Mouse (Mus musculus) forebrain, embryonic 13.5 days (tissue): ENCODE measurements around the gene Crtc2. TPM values are rescaled to one million over a fixed set of nuclear protein-coding genes. Genes with fewer than 3 reads are reported as not detected.
A peak's percentile ranks its signal among the peaks of the same experiment; 100 is the strongest.

Source experiments
- ATAC-seq: fragments of 200-750 bp; cut with Nextera tagmentation; 2 replicates; pipeline ENCODE4 v1.8.0; 2017
- H3K27ac ChIP-seq: fragments of 300-500 bp; sonication (generic); 2 replicates; pipeline ENCODE4 v1.5.1; 2015; ENCODE audit warnings: inconsistent platforms, mild to moderate bottlenecking, moderate library complexity
- H3K27me3 ChIP-seq: fragments of 300-500 bp; sonication (generic); 2 replicates; pipeline ENCODE4 v1.6.1; 2015; ENCODE audit warnings: mild to moderate bottlenecking, inconsistent platforms
- H3K36me3 ChIP-seq: fragments of 300-500 bp; sonication (generic); 2 replicates; pipeline ENCODE4 v1.6.1; 2015; ENCODE audit warnings: mild to moderate bottlenecking, inconsistent platforms; ENCODE audit not compliant: poor library complexity, severe bottlenecking
- H3K4me1 ChIP-seq: fragments of 300-500 bp; sonication (generic); 2 replicates; pipeline ENCODE4 v1.6.1; 2015; ENCODE audit warnings: inconsistent platforms
- H3K4me2 ChIP-seq: fragments of 300-500 bp; sonication (generic); 2 replicates; pipeline ENCODE4 v1.6.1; 2015; ENCODE audit warnings: inconsistent platforms, mild to moderate bottlenecking, moderate library complexity
- H3K4me3 ChIP-seq: fragments of 300-500 bp; sonication (generic); 2 replicates; pipeline ENCODE4 v1.5.1; 2015; ENCODE audit warnings: mild to moderate bottlenecking, inconsistent platforms
- H3K9ac ChIP-seq: fragments of 300-500 bp; sonication (generic); 2 replicates; pipeline ENCODE4 v1.6.1; 2015; ENCODE audit warnings: mild to moderate bottlenecking, inconsistent platforms
- H3K9me3 ChIP-seq: fragments of 300-500 bp; sonication (generic); replicated peaks from 2 replicates; pipeline ENCODE4 v1.6.1; 2016; ENCODE audit warnings: inconsistent platforms
- WGBS: fragments of 180-500 bp; shearing (Covaris S2); methylation state at CpG from one replicate; pipeline ENCODE4 v1.1.7; 2015; 5-methylcytosine and 5-hydroxymethylcytosine counted together
- polyA plus RNA-seq: library from polyadenylated mRNA; unstranded; fragments of >200 nt; fragmentation: Nextera tagmentation; extraction: Ambion mirVana; gene quantifications from 2 replicates; pipeline ENCODE4 v1.2.1, GENCODE M21; 2015

The Crtc2 gene
- polyA plus RNA-seq, 1 experiment from 2014 or later = 17.2 TPM

GRCm38 (mm10) chr3:90220531-90220951 lies 33.4 kb upstream of the Crtc2 start:
- Histone ChIP-seq H3K4me1 (peaks cover 13% of the 10 kb centered on the region), H3K27ac (peak overlapping the region; percentile 70), H3K27me3 (no peaks in the 10 kb centered on the region), H3K36me3 (peaks cover 11% of the 10 kb centered on the region; the same call in 1 of the 2 replicates), H3K9ac (peak overlapping the region; percentile 65), H3K9me3 (no peaks in the 10 kb centered on the region), H3K4me3 (peak overlapping the region; percentile 44), H3K4me2 (peak overlapping the region; percentile 84)
- peak; percentile 84 for ATAC-seq
- under 1% methylated on average over 15 of the region's 20 CpGs for WGBS

GRCm38 (mm10) chr3:90221123-90221522 lies 32.8 kb upstream of the Crtc2 start:
- Histone ChIP-seq H3K4me3 (peak overlapping the region; percentile 44), H3K4me1 (peaks cover 13% of the 10 kb centered on the region), H3K9me3 (no peaks in the 10 kb centered on the region), H3K27me3 (no peaks in the 10 kb centered on the region), H3K27ac (no peak overlapping the region), H3K4me2 (peak overlapping the region; percentile 84), H3K36me3 (peaks cover 11% of the 10 kb centered on the region; the same call in 1 of the 2 replicates), H3K9ac (peak overlapping the region; percentile 65)
- no peak for ATAC-seq
- 24% methylated on average over 5 of the region's 5 CpGs for WGBS

DNA sequence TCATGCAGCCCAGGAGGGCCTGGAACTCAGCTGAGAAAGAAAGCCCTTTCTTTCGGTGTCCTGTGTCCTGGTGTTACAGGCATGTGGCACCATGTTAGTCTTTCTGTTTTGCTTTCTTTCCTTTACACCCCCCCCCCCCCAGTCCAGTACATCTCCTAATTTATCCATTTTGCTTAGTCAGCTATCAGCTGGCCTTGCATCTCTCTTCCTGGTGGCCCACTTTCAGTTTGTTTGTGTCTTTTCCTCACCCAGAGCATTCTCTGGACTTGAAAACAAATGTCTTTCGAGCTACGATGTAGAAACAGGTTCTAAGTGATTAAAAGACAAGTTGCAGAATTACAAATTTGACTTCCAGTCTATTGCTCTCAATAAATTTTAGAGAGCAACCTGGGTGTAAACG lies 31.5 kb upstream of the Crtc2 start:
- Histone ChIP-seq H3K4me1 (peaks cover 13% of the 10 kb centered on the region), H3K36me3 (peaks cover 11% of the 10 kb centered on the region; the same call in 1 of the 2 replicates), H3K4me2 (no peak overlapping the region), H3K4me3 (no peak overlapping the region), H3K9me3 (no peaks in the 10 kb centered on the region), H3K9ac (no peak overlapping the region), H3K27me3 (no peaks in the 10 kb centered on the region), H3K27ac (no peak overlapping the region)
- no peak for ATAC-seq
- 89% methylated on average over 4 of the region's 4 CpGs for whole genome bisulfite sequencing

DNA sequence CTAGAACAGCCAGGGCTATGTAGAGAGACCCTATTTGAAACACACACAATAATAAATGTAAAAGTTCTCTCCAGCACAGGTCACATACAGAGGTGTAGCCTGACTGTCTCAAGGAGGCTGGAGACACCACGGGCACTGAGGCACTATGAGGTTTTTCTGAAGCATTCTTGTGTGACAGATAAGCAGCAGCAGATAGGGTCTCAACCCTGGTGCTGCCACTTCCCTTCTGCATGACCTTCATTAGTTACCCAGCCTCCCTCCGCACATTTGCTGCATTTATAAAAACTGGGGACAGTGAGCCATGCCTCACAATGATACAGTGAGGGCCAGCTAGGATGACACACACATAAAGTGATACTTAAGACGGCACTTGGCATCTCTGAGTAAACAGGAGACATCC lies 31.0 kb upstream of the Crtc2 start:
- H3K36me3 ChIP-seq = peaks cover 11% of the 10 kb centered on the region; the same call in 1 of the 2 replicates
- WGBS = 86% methylated on average over 3 of the region's 3 CpGs
- peaks cover 13% of the 10 kb centered on the region for H3K4me1 ChIP-seq
- H3K9me3 ChIP-seq = no peaks in the 10 kb centered on the region
- H3K9ac ChIP-seq = no peak overlapping the region
- H3K4me2 ChIP-seq = no peak overlapping the region
- no peak overlapping the region for H3K4me3 ChIP-seq
- ATAC-seq = no peak
- no peaks in the 10 kb centered on the region for H3K27me3 ChIP-seq
- H3K27ac ChIP-seq = no peak overlapping the region

DNA sequence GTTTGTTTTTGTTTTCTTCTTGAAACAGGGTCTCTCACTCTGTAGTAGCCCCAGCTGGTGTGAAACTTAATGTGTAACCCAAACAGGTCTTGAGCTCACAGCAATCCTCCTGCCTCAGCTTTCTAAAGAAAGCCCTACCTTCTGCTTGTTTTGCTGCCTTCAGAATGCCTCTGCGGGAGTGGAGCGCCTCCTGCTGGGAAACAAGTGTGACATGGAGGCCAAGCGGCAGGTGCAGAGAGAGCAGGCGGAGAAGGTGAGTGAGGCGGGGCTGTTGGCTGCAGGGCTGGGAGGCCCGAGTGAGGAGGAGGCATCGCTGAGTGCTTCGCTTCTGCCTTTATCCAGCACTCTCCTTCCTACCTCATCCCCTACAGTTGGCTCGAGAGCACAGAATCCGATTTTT lies 29.6 kb upstream of the Crtc2 start:
- ATAC-seq = no peak
- Histone ChIP-seq H3K4me3 (no peak overlapping the region), H3K27ac (no peak overlapping the region), H3K36me3 (peaks cover 11% of the 10 kb centered on the region; the same call in 1 of the 2 replicates), H3K4me2 (no peak overlapping the region), H3K27me3 (no peaks in the 10 kb centered on the region), H3K4me1 (peaks cover 13% of the 10 kb centered on the region), H3K9ac (no peak overlapping the region), H3K9me3 (no peaks in the 10 kb centered on the region)
- 86% methylated on average over 10 of the region's 10 CpGs for WGBS

GRCm38 (mm10) chr3:90231075-90231474 lies 22.9 kb upstream of the Crtc2 start:
- H3K4me1 ChIP-seq = peaks cover 8% of the 10 kb centered on the region
- H3K9me3 ChIP-seq = no peaks in the 10 kb centered on the region
- no peaks in the 10 kb centered on the region for H3K27me3 ChIP-seq
- peak overlapping the region; percentile 88 for H3K4me3 ChIP-seq
- WGBS = 21% methylated on average over 8 of the region's 8 CpGs
- peak overlapping the region; percentile 88 for H3K4me2 ChIP-seq
- H3K9ac ChIP-seq = peak overlapping the region; percentile 89
- peaks cover 22% of the 10 kb centered on the region for H3K36me3 ChIP-seq
- H3K27ac ChIP-seq = no peak overlapping the region; the same call in 1 of the 2 replicates
- no peak for ATAC-seq

DNA sequence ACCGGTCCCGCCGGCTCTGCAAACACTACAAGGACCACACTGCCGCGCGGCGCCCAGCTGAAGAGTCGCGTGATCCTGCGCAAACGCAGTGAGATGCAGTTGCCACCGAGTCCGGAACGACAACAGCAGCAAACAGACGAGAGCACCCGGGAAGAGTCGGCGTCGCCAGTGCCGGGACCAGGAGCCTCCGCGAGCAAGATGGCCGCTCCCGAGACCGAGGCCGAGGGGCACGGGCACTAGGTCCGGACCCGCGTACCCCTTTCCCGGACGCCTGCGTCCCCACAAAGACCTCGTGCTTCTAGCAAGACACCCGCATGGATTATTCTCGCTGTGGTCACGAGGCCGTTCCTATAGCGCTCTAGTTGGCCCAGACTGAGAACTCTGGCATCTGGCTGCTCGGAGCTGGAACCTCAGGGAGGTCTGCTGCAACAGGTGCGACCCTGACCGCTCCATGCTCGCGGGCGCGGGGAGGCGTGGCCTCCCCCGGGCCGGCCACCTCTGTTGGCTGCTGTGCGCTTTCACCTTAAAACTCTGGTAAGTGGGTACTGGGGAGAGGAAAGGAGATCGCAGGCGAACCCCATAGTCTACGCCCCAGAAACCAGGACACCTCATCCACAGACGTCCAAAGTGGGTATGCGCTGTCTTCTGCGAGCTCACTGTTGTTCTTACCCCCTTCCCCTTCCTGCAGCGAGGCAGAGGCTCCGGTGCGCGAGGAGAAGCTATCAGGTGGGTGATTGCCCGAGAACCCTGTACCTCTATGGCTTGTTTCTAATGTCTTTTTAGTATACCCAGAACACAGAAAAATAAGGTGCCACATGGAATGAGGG lies 22.2 kb upstream of the Crtc2 start, which contains the start of gene Jtb:
Gene Jtb, plus strand, starts transcription at position 91 of the 827 bp plus-strand sequence.
- Histone ChIP-seq H3K27ac (peak within 1 kb of the TSS; percentile 87), H3K4me1 (peaks cover 8% of the 10 kb centered on the region), H3K36me3 (peaks cover 28% of the 10 kb centered on the region), H3K4me3 (peak within 1 kb of the TSS; percentile 88), H3K9me3 (no peaks in the 10 kb centered on the region), H3K4me2 (peak within 1 kb of the TSS; percentile 88), H3K27me3 (no peaks in the 10 kb centered on the region), H3K9ac (peak within 1 kb of the TSS; percentile 89)
- ATAC-seq = peak; percentile 99
- WGBS = under 1% methylated on average over 61 of the region's 61 CpGs

GRCm38 (mm10) chr3:90241251-90241650 lies 12.7 kb upstream of the Crtc2 start:
- H3K4me1 ChIP-seq = peaks cover 17% of the 10 kb centered on the region
- no peaks in the 10 kb centered on the region for H3K9me3 ChIP-seq
- H3K27me3 ChIP-seq = no peaks in the 10 kb centered on the region
- no peak overlapping the region for H3K27ac ChIP-seq
- H3K4me3 ChIP-seq = no peak overlapping the region
- H3K4me2 ChIP-seq = no peak overlapping the region
- WGBS = 82% methylated on average over 2 of the region's 2 CpGs
- ATAC-seq = no peak
- H3K9ac ChIP-seq = no peak overlapping the region
- peaks cover 7% of the 10 kb centered on the region for H3K36me3 ChIP-seq

DNA sequence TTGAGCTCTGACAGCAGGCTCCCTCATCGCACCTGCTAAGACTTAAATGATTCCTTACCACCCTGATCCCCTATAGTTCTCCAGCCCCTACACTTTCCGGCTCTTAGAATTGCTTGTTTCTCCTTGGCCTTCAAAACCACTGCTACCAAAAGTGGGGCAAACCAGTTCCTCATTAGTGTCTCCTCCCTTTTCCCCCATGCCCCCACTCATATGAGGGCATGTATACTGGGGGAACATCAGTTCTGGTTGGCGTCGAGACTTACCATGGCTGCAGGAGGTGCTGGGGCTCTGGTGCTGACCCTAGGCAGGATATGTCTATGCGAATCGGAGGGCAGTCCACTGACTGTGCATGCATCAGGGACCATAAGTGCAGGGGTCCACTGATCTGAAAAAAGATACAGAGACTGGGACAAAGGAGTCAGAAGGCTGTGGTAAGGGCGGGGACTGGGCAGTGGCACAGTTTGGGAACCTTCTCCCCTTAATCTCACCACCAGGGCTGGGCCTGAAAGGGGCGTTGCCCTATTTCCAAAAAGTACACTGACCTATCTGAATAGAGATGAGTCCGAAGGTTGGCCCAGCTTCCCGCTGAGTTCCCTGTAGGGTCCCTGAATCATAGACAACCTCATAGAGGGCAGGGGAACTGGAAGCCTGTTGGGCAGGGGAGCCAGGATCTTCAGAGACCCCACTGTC lies 12.1 kb upstream of the Crtc2 start:
- Histone ChIP-seq H3K9ac (no peak overlapping the region), H3K27me3 (no peaks in the 10 kb centered on the region), H3K9me3 (no peaks in the 10 kb centered on the region), H3K36me3 (peaks cover 3% of the 10 kb centered on the region; the same call in 1 of the 2 replicates), H3K27ac (no peak overlapping the region), H3K4me2 (no peak overlapping the region), H3K4me1 (peaks cover 17% of the 10 kb centered on the region), H3K4me3 (no peak overlapping the region)
- ATAC-seq = no peak
- 82% methylated on average over 10 of the region's 10 CpGs for WGBS

DNA sequence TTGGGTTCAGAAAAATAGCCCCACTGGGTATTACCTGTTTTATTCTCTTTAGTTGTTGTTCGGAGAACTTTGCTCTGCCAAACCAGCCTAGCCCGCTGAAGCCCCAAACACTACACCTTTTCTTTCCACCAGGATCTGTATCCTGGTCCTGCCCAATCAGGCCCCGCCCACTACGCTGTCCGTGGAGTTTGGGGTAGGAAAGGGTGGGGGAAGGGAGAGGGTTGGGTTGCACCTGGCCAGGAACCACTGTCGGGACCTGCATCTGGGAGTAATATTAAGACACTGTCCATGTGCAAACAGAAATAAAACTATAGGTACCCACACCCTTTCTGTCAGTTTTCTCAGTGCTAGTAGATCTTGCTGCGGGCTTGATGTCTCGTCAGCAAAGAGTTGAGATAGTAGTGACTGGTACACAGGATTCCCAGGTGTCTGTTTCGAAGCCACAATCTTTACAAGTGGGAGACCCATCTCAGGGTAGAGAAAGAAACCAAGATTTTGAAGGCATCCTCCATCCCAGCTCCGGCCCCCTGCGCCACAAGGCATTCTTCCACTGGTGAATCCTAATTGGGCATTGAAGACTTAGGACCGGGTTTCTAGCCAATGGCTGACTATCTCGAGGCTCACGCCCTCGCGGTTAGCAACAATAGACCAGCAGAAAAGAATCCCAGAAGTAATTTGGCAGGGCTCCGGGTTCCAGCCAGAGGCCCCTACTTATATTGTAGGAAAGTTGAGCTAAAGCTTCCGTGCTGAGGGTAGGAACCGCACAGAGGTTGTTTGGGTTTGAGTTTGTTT lies 10.8 kb upstream of the Crtc2 start, which contains the start of gene Creb3l4:
Gene Creb3l4, minus strand, starts transcription at position 529 of the 792 bp plus-strand sequence.
- Histone ChIP-seq H3K4me1 (peaks cover 20% of the 10 kb centered on the region), H3K9ac (peak within 1 kb of the TSS; percentile 55), H3K36me3 (no peaks in the 10 kb centered on the region), H3K4me2 (peak within 1 kb of the TSS; percentile 65), H3K4me3 (peak within 1 kb of the TSS; percentile 33), H3K27me3 (no peaks in the 10 kb centered on the region), H3K27ac (peak within 1 kb of the TSS; percentile 65), H3K9me3 (no peaks in the 10 kb centered on the region)
- ATAC-seq = peak; percentile 77
- WGBS = 3% methylated on average over 19 of the region's 19 CpGs

DNA sequence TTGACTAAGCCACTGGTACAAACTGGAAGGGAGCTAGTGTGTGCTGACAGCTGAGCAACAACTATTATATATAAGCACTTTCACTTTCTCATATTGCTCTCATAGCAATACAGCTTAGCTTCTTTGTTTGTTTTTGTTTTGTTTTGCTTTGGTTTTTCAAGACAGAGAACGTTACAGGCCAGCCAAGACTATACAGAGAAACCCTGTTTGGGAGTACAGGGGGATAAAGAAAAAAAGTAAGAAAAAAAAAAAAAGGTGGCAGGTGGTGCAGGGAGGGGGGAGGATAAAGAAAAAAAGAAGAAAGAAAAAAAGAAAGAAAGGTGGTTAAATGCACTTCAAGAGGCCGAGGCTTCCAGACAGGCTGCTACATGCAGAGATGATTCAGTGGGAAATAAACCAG lies 8.6 kb upstream of the Crtc2 start:
- Histone ChIP-seq H3K36me3 (0 out of 2 replicates have a peak, but pooled peaks cover under 1% of the 10 kb centered on the region), H3K4me2 (no peak overlapping the region), H3K4me3 (no peak overlapping the region), H3K9ac (no peak overlapping the region), H3K27me3 (no peaks in the 10 kb centered on the region), H3K4me1 (peaks cover 31% of the 10 kb centered on the region), H3K27ac (no peak overlapping the region), H3K9me3 (no peaks in the 10 kb centered on the region)
- ATAC-seq = no peak
- WGBS = 63% methylated on average over 2 of the region's 2 CpGs
